12 mouse cellular contexts compared by ENCODE assay signal in genomic region chr9:15919373-15920005, GRCm38 (mm10). TPM values are rescaled to one million over a fixed set of nuclear protein-coding genes. Genes with fewer than 3 reads are reported as not detected.
A peak's percentile ranks its signal among the peaks of the same experiment; 100 is the strongest.
DNase-seq lines count a peak whose midpoint lies in the region; ATAC-seq and TF ChIP-seq lines count a peak whose summit lies in the region.
"Had no signal": no experiment of that assay in that cellular context is flagged by ENCODE, and none has a peak within 500 bp of the region (broad histone marks: within the 10 kb centered on the region; RNA-seq: fewer than 3 reads in every experiment).

No protein-coding gene starts in this region.

- H3K4me3 ChIP-seq in gastrocnemius, adult 2 months: no peak overlapping the region
- H3K4me3 ChIP-seq in liver, postnatal 0 days (ENCODE audit: low read depth, low read length): no peak overlapping the region
- H3K4me3 ChIP-seq in liver, embryonic 11.5 days (ENCODE audit: low read depth, low read length): no peak overlapping the region
- H3K4me3 ChIP-seq in forebrain, embryonic 15.5 days: no peak overlapping the region
- H3K4me3 ChIP-seq: hindbrain, embryonic 15.5 days; myocyte had no signal

- no peaks in the 10 kb centered on the region for H3K36me3 ChIP-seq in liver, postnatal 0 days (replicated peaks; ENCODE audit: insufficient read depth, low read length)
- no peaks in the 10 kb centered on the region for H3K36me3 ChIP-seq in liver, embryonic 11.5 days (ENCODE audit: control insufficient read depth, insufficient read depth, low read length)
- peaks cover 6% of the 10 kb centered on the region; the same call in 1 of the 2 replicates for H3K36me3 ChIP-seq in forebrain, embryonic 15.5 days
- H3K36me3 ChIP-seq: hindbrain, embryonic 15.5 days had no signal

- no peaks in the 10 kb centered on the region for H3K4me1 ChIP-seq in liver, postnatal 0 days (ENCODE audit: insufficient read depth)
- H3K4me1 ChIP-seq in liver, embryonic 11.5 days (replicated peaks; ENCODE audit: control insufficient read depth, insufficient read depth, low read length): no peaks in the 10 kb centered on the region
- H3K4me1 ChIP-seq in forebrain, embryonic 15.5 days: no peaks in the 10 kb centered on the region
- H3K4me1 ChIP-seq: hindbrain, embryonic 15.5 days had no signal

- no peaks in the 10 kb centered on the region for H3K9me3 ChIP-seq in liver, postnatal 0 days (ENCODE audit: low read length)
- no peaks in the 10 kb centered on the region for H3K9me3 ChIP-seq in liver, embryonic 11.5 days (ENCODE audit: control insufficient read depth, low read length)
- no peaks in the 10 kb centered on the region for H3K9me3 ChIP-seq in forebrain, embryonic 15.5 days
- H3K9me3 ChIP-seq: hindbrain, embryonic 15.5 days had no signal

- TF ChIP-seq EP300 in liver, postnatal 0 days (IDR thresholded peaks at IDR 0.05; ENCODE audit: low read depth): no peak

- no peak for ATAC-seq in liver, postnatal 0 days
- ATAC-seq in liver, embryonic 11.5 days (replicated peaks; ENCODE audit: low FRiP score): no peak
- peak; percentile 55; the same call in 1 of the 2 replicates for ATAC-seq in forebrain, embryonic 15.5 days (replicated peaks)

- no peak overlapping the region for H3K9ac ChIP-seq in liver, postnatal 0 days (replicated peaks)
- no peak overlapping the region for H3K9ac ChIP-seq in liver, embryonic 11.5 days (ENCODE audit: low read depth, low read length)
- no peak overlapping the region for H3K9ac ChIP-seq in forebrain, embryonic 15.5 days (replicated peaks)
- H3K9ac ChIP-seq: hindbrain, embryonic 15.5 days had no signal

- H3K27ac ChIP-seq in gastrocnemius, adult 2 months: no peak overlapping the region
- no peak overlapping the region for H3K27ac ChIP-seq in liver, postnatal 0 days (ENCODE audit: low read depth)
- H3K27ac ChIP-seq in liver, embryonic 11.5 days (ENCODE audit: low read depth, low read length): no peak overlapping the region
- no peak overlapping the region for H3K27ac ChIP-seq in forebrain, embryonic 15.5 days (replicated peaks)
- H3K27ac ChIP-seq: hindbrain, embryonic 15.5 days had no signal

- H3K4me2 ChIP-seq in liver, postnatal 0 days (ENCODE audit: low read depth, low read length): no peak overlapping the region
- no peak overlapping the region for H3K4me2 ChIP-seq in liver, embryonic 11.5 days
- H3K4me2 ChIP-seq in forebrain, embryonic 15.5 days (replicated peaks): no peak overlapping the region
- H3K4me2 ChIP-seq: hindbrain, embryonic 15.5 days had no signal

- no peaks in the 10 kb centered on the region for H3K27me3 ChIP-seq in liver, postnatal 0 days (ENCODE audit: insufficient read depth, low read length)
- H3K27me3 ChIP-seq in liver, embryonic 11.5 days (replicated peaks; ENCODE audit: control insufficient read depth, insufficient read depth, low read length): no peaks in the 10 kb centered on the region; the same call in 1 of the 2 replicates
- no peaks in the 10 kb centered on the region for H3K27me3 ChIP-seq in forebrain, embryonic 15.5 days
- H3K27me3 ChIP-seq: hindbrain, embryonic 15.5 days had no signal

- intact Hi-C loops in gastrocnemius, adult 2 months (cut with DNase I): no loop called here

- 69% methylated on average over 5 of the region's 5 CpGs for WGBS in liver, postnatal 0 days (ENCODE audit: insufficient replicate concordance)
- WGBS in liver, embryonic 11.5 days: 79% methylated on average over 5 of the region's 5 CpGs
- 53% methylated on average over 5 of the region's 5 CpGs for WGBS in forebrain, embryonic 15.5 days

- no peak for DNase-seq in gastrocnemius, adult 2 months
- DNase-seq in gastrocnemius, postnatal 4 days (ENCODE audit: low spot score in 2 of 2): no peak
- no peak for DNase-seq in liver, postnatal 0 days
- DNase-seq in liver, embryonic 11.5 days (ENCODE audit: low spot score): no peak
- DNase-seq in retina, embryonic 14.5 days (ENCODE audit: low spot score): peak; percentile 63
- no peak for DNase-seq in right cerebral cortex, postnatal 4 days

- TF ChIP-seq CTCF in gastrocnemius, adult 2 months (IDR thresholded peaks at IDR 0.05): peak; percentile 49
- peak; percentile 46 for TF ChIP-seq CTCF in liver, postnatal 0 days (IDR thresholded peaks at IDR 0.05; ENCODE audit: low read depth)

RNA-seq across cellular contexts. Expression of gene Mtnr1b, which starts 45.1 kb away (rescaled TPM):
- total RNA-seq in gastrocnemius, adult 2 months (2021): not detected
- total RNA-seq in gastrocnemius, postnatal 4 days (2021): not detected
- polyA plus RNA-seq in liver, postnatal 0 days (2015; fragmentation: Nextera tagmentation; extraction: Ambion mirVana): not detected in 2 replicates
- not detected in 2 replicates for polyA plus RNA-seq in liver, embryonic 11.5 days (2014; fragmentation: Nextera tagmentation; extraction: Ambion mirVana)
- not detected in 2 replicates for polyA plus RNA-seq in forebrain, embryonic 15.5 days (2015; fragmentation: Nextera tagmentation; extraction: Ambion mirVana)
- total RNA-seq: gastrocnemius, adult 18-20 months; layer of hippocampus, postnatal 14 days had no signal
- polyA plus RNA-seq: hindbrain, embryonic 15.5 days; liver, embryonic 16.5 days; myocyte had no signal
